Mouse (Mus musculus) hindbrain, embryonic 16.5 days (tissue): Measurements from ENCODE around the gene Grin2b. TPM values are rescaled to one million over a fixed set of nuclear protein-coding genes. Genes with fewer than 3 reads are reported as not detected.
"Not testable (repeated sequence)": the region's sequence is repeated elsewhere in the genome, so short reads cannot be mapped to it uniquely, and the experiment has no call there.

Source experiments
- ATAC-seq: fragments of 200-750 bp; cut with Nextera tagmentation; 2 replicates; pipeline ENCODE4 v1.8.0; 2017; ENCODE audit warnings: moderate TSS enrichment, moderate library complexity
- H3K27ac ChIP-seq: fragments of 300-500 bp; sonication (generic); 2 replicates; pipeline ENCODE4 v1.5.1; 2014; ENCODE audit warnings: low read depth, mild to moderate bottlenecking, control low read depth, low read length, moderate library complexity
- H3K27me3 ChIP-seq: fragments of 300-500 bp; sonication (generic); replicated peaks from 2 replicates; pipeline ENCODE4 v1.6.1; 2014; ENCODE audit warnings: low read length; ENCODE audit not compliant: control insufficient read depth, insufficient read depth
- H3K36me3 ChIP-seq: fragments of 300-500 bp; sonication (generic); 2 replicates; pipeline ENCODE4 v1.6.1; 2014; ENCODE audit warnings: mild to moderate bottlenecking, low read length, moderate library complexity, mixed read lengths; ENCODE audit not compliant: control insufficient read depth, insufficient read depth
- H3K4me1 ChIP-seq: fragments of 300-500 bp; sonication (generic); 2 replicates; pipeline ENCODE4 v1.6.1; 2014; ENCODE audit warnings: low read depth, low read length; ENCODE audit not compliant: control insufficient read depth, insufficient read depth
- H3K4me2 ChIP-seq: fragments of 300-500 bp; sonication (generic); 2 replicates; pipeline ENCODE4 v1.6.1; 2014; ENCODE audit warnings: mild to moderate bottlenecking, low read length, control low read depth, moderate library complexity
- H3K4me3 ChIP-seq: fragments of 300-500 bp; sonication (generic); 2 replicates; pipeline ENCODE4 v1.5.1; 2014; ENCODE audit warnings: mild to moderate bottlenecking, low read length, control low read depth, moderate library complexity
- H3K9ac ChIP-seq: fragments of 300-500 bp; sonication (generic); 2 replicates; pipeline ENCODE4 v1.6.1; 2014; ENCODE audit warnings: low read depth, mild to moderate bottlenecking, control low read depth, low read length, moderate library complexity
- H3K9me3 ChIP-seq: fragments of 300-500 bp; sonication (generic); 2 replicates; pipeline ENCODE4 v1.6.1; 2014; ENCODE audit warnings: mild to moderate bottlenecking, low read length, moderate library complexity; ENCODE audit not compliant: control insufficient read depth
- whole genome bisulfite sequencing: fragments of 180-500 bp; shearing (Covaris S2); extraction: QIAGEN DNeasy Blood & Tissue Kit; methylation state at CpG from one replicate; pipeline ENCODE4 v1.1.7; 2014; 5-methylcytosine and 5-hydroxymethylcytosine counted together
- polyA plus RNA-seq: library from polyadenylated mRNA; unstranded; fragments of >200 nt; fragmentation: Nextera tagmentation; extraction: Ambion mirVana; gene quantifications from 2 replicates; pipeline ENCODE4 v1.2.1, GENCODE M21; 2015

Gene Grin2b
- polyA plus RNA-seq, 1 experiment from 2014 or later, result 56.1 TPM

GRCm38 (mm10) chr6:135706850-135707522, 466.3 kb downstream of the Grin2b start:
- not testable (repeated sequence) for H3K4me1 ChIP-seq, H3K9me3 ChIP-seq, H3K36me3 ChIP-seq, H3K4me2 ChIP-seq, H3K9ac ChIP-seq, H3K27me3 ChIP-seq, H3K27ac ChIP-seq, ATAC-seq, H3K4me3 ChIP-seq
- 94% methylated on average over 6 of the region's 6 CpGs for WGBS

GRCm38 (mm10) chr6:135703655-135704054, 469.7 kb downstream of the Grin2b start:
- 41% methylated on average over 2 of the region's 2 CpGs for WGBS

GRCm38 (mm10) chr6:135701361-135701760, 471.9 kb downstream of the Grin2b start:
- no peak overlapping the region for H3K9ac ChIP-seq
- no peak overlapping the region for H3K4me3 ChIP-seq
- H3K4me1 ChIP-seq, result no peaks in the 10 kb centered on the region
- no peaks in the 10 kb centered on the region for H3K27me3 ChIP-seq
- WGBS, result 61% methylated on average over 3 of the region's 3 CpGs
- H3K27ac ChIP-seq, result no peak overlapping the region
- no peaks in the 10 kb centered on the region for H3K9me3 ChIP-seq
- ATAC-seq, result no peak
- no peak overlapping the region for H3K4me2 ChIP-seq
- no peaks in the 10 kb centered on the region for H3K36me3 ChIP-seq

More at GRCm38 (mm10) chr6:135703655-135704054, 469.7 kb downstream of the Grin2b start:
- H3K4me1 ChIP-seq, result no peaks in the 10 kb centered on the region
- H3K9me3 ChIP-seq, result no peaks in the 10 kb centered on the region
- ATAC-seq, result no peak
- H3K27me3 ChIP-seq, result no peaks in the 10 kb centered on the region
- H3K36me3 ChIP-seq, result no peaks in the 10 kb centered on the region
- H3K4me2 ChIP-seq, result no peak overlapping the region
- no peak overlapping the region for H3K9ac ChIP-seq
- H3K27ac ChIP-seq, result no peak overlapping the region
- no peak overlapping the region for H3K4me3 ChIP-seq

- 82% methylated on average over 12 of the region's 12 CpGs for WGBS
- H3K4me1 ChIP-seq, result no peaks in the 10 kb centered on the region
- H3K4me3 ChIP-seq, result no peak overlapping the region
- ATAC-seq, result no peak
- no peaks in the 10 kb centered on the region for H3K9me3 ChIP-seq
- no peak overlapping the region for H3K27ac ChIP-seq
- no peak overlapping the region for H3K4me2 ChIP-seq
- H3K9ac ChIP-seq, result no peak overlapping the region
- H3K27me3 ChIP-seq, result no peaks in the 10 kb centered on the region
- H3K36me3 ChIP-seq, result no peaks in the 10 kb centered on the region
These were observed 472.5 kb downstream of the Grin2b start for GRCm38 (mm10) chr6:135700717-135701345.

- H3K36me3 ChIP-seq, result no peaks in the 10 kb centered on the region
- no peak overlapping the region for H3K27ac ChIP-seq
- no peak overlapping the region for H3K4me3 ChIP-seq
- H3K4me1 ChIP-seq, result no peaks in the 10 kb centered on the region
- H3K9ac ChIP-seq, result no peak overlapping the region
- ATAC-seq, result no peak
- H3K4me2 ChIP-seq, result no peak overlapping the region
- H3K9me3 ChIP-seq, result peaks cover 3% of the 10 kb centered on the region; the same call in 1 of the 2 replicates
- H3K27me3 ChIP-seq, result no peaks in the 10 kb centered on the region
- WGBS, result 69% methylated on average over 9 of the region's 9 CpGs
These were observed 480.8 kb downstream of the Grin2b start for GRCm38 (mm10) chr6:135692533-135692932.

GRCm38 (mm10) chr6:135691561-135691960, 481.8 kb downstream of the Grin2b start:
- H3K36me3 ChIP-seq, result no peaks in the 10 kb centered on the region
- H3K4me1 ChIP-seq, result no peaks in the 10 kb centered on the region
- no peak overlapping the region for H3K27ac ChIP-seq
- H3K9me3 ChIP-seq, result peaks cover 3% of the 10 kb centered on the region; the same call in 1 of the 2 replicates
- no peak overlapping the region for H3K4me2 ChIP-seq
- H3K4me3 ChIP-seq, result no peak overlapping the region
- no peaks in the 10 kb centered on the region for H3K27me3 ChIP-seq
- no peak for ATAC-seq
- no peak overlapping the region for H3K9ac ChIP-seq
- 94% methylated on average over 7 of the region's 7 CpGs for WGBS

GRCm38 (mm10) chr6:135687926-135688325, 485.4 kb downstream of the Grin2b start:
- 71% methylated on average over 9 of the region's 9 CpGs for WGBS
- Histone ChIP-seq H3K4me2 (no peak overlapping the region), H3K27ac (no peak overlapping the region), H3K9ac (no peak overlapping the region), H3K27me3 (no peaks in the 10 kb centered on the region), H3K36me3 (no peaks in the 10 kb centered on the region), H3K9me3 (no peaks in the 10 kb centered on the region), H3K4me3 (no peak overlapping the region), H3K4me1 (no peaks in the 10 kb centered on the region)
- ATAC-seq, result no peak

GRCm38 (mm10) chr6:135684206-135684605, 489.1 kb downstream of the Grin2b start:
- 61% methylated on average over 2 of the region's 2 CpGs for WGBS

GRCm38 (mm10) chr6:135681423-135681822, 491.9 kb downstream of the Grin2b start:
- H3K9ac ChIP-seq, H3K27me3 ChIP-seq, H3K9me3 ChIP-seq, H3K36me3 ChIP-seq, H3K27ac ChIP-seq, H3K4me2 ChIP-seq, ATAC-seq, H3K4me1 ChIP-seq, H3K4me3 ChIP-seq: not testable (repeated sequence)
- 88% methylated on average over 4 of the region's 4 CpGs for WGBS

More at GRCm38 (mm10) chr6:135684206-135684605, 489.1 kb downstream of the Grin2b start:
- Histone ChIP-seq H3K27ac (no peak overlapping the region), H3K9me3 (no peaks in the 10 kb centered on the region), H3K36me3 (no peaks in the 10 kb centered on the region), H3K4me3 (no peak overlapping the region), H3K27me3 (no peaks in the 10 kb centered on the region), H3K4me1 (no peaks in the 10 kb centered on the region), H3K4me2 (no peak overlapping the region), H3K9ac (no peak overlapping the region)
- ATAC-seq, result no peak
